Mouse (Mus musculus): ENCODE data around the gene Wdr34. TPM values are rescaled to one million over a fixed set of nuclear protein-coding genes. Genes with fewer than 3 reads are reported as not detected.

The Wdr34 gene
- 40.4 and 41.0 TPM in 2 replicates for polyA plus RNA-seq (2016; fragmentation: Nextera tagmentation; extraction: Ambion mirVana)

DNA sequence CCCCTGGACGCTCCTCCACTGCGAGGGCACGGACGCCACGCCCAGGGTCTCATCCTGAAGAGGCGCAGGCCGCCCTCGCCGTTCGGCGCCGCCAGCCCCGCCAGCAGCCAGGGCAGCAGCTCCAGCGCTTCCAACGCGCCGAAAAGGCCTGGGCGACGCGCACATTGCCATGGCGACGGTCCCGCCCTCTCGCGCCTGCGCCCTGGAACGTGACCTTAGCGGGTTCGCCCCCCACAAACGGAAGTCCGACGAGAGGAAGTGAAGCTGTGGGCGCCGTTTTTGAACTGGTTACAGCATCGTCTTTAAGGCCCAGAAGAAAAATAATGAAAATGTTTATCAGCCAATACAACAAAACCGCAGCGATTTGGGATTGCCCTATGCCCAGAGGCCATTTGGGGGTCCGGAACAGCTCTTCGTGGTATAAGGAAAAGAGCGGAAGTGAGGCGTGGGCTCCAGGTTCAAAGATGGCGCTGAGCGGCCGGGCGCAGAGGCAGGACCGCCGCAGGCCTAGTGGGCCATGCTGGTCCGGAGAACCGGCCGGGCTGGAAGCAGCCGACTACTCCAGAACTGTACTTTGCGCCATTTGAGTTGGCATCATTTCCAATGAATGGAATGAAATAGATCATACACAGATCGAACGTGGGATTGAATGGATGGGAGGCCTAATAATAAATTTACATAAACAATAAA, at the start of gene Wdr34:
Gene Wdr34, minus strand, starts transcription at position 183 of the 690 bp plus-strand sequence.
- Histone ChIP-seq H3K4me1 (peaks cover 5% of the 10 kb centered on the region; the same call in 1 of the 2 replicates), H3K4me2 (replicated peaks) (peak within 1 kb of the TSS; percentile 62), H3K9ac (peak within 1 kb of the TSS; percentile 67), H3K4me3 (peak within 1 kb of the TSS; percentile 62), H3K27me3 (0 out of 2 replicates have a peak, but pooled peaks cover under 1% of the 10 kb centered on the region), H3K36me3 (peaks cover 9% of the 10 kb centered on the region), H3K9me3 (replicated peaks) (no peaks in the 10 kb centered on the region), H3K27ac (peak within 1 kb of the TSS; percentile 95)
- 1% methylated on average over 54 of the region's 54 CpGs for WGBS
- peak; percentile 92 for ATAC-seq (ENCODE audit: low FRiP score)

DNA sequence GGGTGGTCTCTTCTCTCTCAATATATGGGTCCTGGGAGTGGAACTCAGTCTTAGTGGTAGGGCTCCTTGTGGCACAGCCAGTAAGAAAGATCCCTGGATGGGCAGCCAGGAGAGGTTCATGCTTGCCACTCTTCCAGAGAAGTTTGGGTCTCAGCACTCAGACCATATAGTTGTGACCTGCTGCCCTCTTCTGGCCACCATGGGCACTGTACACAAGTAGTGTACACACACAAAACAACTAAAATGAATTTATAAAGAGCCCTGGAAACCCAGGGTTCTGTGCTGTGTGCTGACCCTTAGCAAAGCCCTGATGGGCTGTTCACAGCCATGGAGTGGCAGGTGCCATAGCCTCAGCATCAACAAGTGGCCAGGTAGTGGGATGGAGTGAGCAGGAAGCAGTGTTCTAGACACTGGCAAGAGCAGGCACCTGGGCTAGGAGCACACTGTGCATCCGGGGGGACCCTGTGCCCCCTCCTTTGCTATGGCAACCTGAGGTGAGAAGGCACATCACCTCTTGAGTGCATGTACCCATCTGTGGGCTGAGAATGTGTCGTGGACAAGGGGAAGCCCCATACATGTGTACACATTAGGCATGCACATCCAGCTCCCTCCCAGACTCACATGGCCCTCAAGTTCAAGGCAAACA, 47.3 kb upstream of the Wdr34 start:
- 87% methylated on average over 2 of the region's 2 CpGs for WGBS
- Histone ChIP-seq H3K27ac (no peak overlapping the region), H3K4me1 (peaks cover 18% of the 10 kb centered on the region), H3K4me2 (replicated peaks) (no peak overlapping the region), H3K36me3 (peaks cover 52% of the 10 kb centered on the region), H3K4me3 (no peak overlapping the region), H3K9ac (no peak overlapping the region), H3K27me3 (no peaks in the 10 kb centered on the region), H3K9me3 (replicated peaks) (no peaks in the 10 kb centered on the region)
- no peak for ATAC-seq (ENCODE audit: low FRiP score)

GRCm38 (mm10) chr2:30094208-30094588, 45.5 kb upstream of the Wdr34 start:
- 0 out of 2 replicates have a peak overlapping the region, but pooled peaks have one; percentile 40 for H3K27ac ChIP-seq
- peaks cover 40% of the 10 kb centered on the region for H3K36me3 ChIP-seq
- WGBS, result 2% methylated on average over 13 of the region's 13 CpGs
- H3K9ac ChIP-seq, result peak overlapping the region; percentile 71
- H3K4me1 ChIP-seq, result peaks cover 18% of the 10 kb centered on the region
- H3K9me3 ChIP-seq (replicated peaks), result no peaks in the 10 kb centered on the region
- 0 out of 2 replicates have a peak, but pooled peaks have one; percentile 3 for ATAC-seq (ENCODE audit: low FRiP score)
- H3K27me3 ChIP-seq, result no peaks in the 10 kb centered on the region
- H3K4me3 ChIP-seq, result peak overlapping the region; percentile 58
- H3K4me2 ChIP-seq (replicated peaks), result peak overlapping the region; percentile 76

- peak within 1 kb of the TSS; percentile 76 for H3K4me2 ChIP-seq (replicated peaks)
- peak; percentile 92 for ATAC-seq (ENCODE audit: low FRiP score)
- no peaks in the 10 kb centered on the region for H3K9me3 ChIP-seq (replicated peaks)
- H3K4me3 ChIP-seq, result peak within 1 kb of the TSS; percentile 58
- no peaks in the 10 kb centered on the region for H3K27me3 ChIP-seq
- H3K4me1 ChIP-seq, result peaks cover 18% of the 10 kb centered on the region
- WGBS, result under 1% methylated on average over 50 of the region's 51 CpGs
- peak within 1 kb of the TSS; percentile 71 for H3K9ac ChIP-seq
- H3K27ac ChIP-seq, result 0 out of 2 replicates have a peak within 1 kb of the TSS, but pooled peaks have one; percentile 40
- peaks cover 34% of the 10 kb centered on the region for H3K36me3 ChIP-seq
Observed at GRCm38 (mm10) chr2:30093471-30094207, 45.0 kb upstream of the Wdr34 start, which contains the start of gene Zdhhc12. TSS of gene Zdhhc12 (minus strand) at chr2:30093648.

GRCm38 (mm10) chr2:30092280-30092918, 43.7 kb upstream of the Wdr34 start:
- H3K27ac ChIP-seq, result no peak overlapping the region
- peak overlapping the region; percentile 58 for H3K4me3 ChIP-seq
- ATAC-seq (ENCODE audit: low FRiP score), result no peak
- peak overlapping the region; percentile 76 for H3K4me2 ChIP-seq (replicated peaks)
- H3K4me1 ChIP-seq, result peaks cover 18% of the 10 kb centered on the region
- H3K36me3 ChIP-seq, result peaks cover 25% of the 10 kb centered on the region
- no peaks in the 10 kb centered on the region for H3K9me3 ChIP-seq (replicated peaks)
- no peaks in the 10 kb centered on the region for H3K27me3 ChIP-seq
- WGBS, result 57% methylated on average over 6 of the region's 6 CpGs
- H3K9ac ChIP-seq, result no peak overlapping the region

GRCm38 (mm10) chr2:30091521-30091920, 42.8 kb upstream of the Wdr34 start:
- 96% methylated on average over 12 of the region's 12 CpGs for WGBS
- Histone ChIP-seq H3K36me3 (peaks cover 19% of the 10 kb centered on the region), H3K9me3 (replicated peaks) (no peaks in the 10 kb centered on the region), H3K9ac (no peak overlapping the region; the same call in 1 of the 2 replicates), H3K27me3 (no peaks in the 10 kb centered on the region), H3K4me3 (no peak overlapping the region), H3K4me1 (peaks cover 18% of the 10 kb centered on the region), H3K4me2 (replicated peaks) (no peak overlapping the region), H3K27ac (no peak overlapping the region)
- ATAC-seq (ENCODE audit: low FRiP score), result no peak

DNA sequence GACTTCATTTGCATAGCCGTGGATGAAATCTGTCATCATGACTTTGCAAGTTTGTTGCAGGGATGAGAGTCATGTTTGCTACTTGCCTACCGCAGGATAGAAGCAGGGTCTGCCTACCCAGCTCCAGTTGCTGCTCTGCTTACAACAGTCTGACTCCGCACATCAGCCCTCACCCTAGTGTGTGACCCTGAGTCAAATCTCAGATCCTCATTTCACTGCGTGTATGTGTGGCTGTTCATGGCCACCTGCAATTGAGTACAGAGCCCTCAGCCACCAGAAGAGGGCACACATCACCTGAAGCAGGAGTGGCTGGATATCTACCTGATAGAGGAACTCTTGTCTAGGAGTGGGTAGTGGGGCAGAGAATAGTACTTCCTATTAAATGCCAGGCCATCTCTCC, 38.6 kb upstream of the Wdr34 start:
- Histone ChIP-seq H3K27ac (no peak overlapping the region), H3K36me3 (peaks cover 12% of the 10 kb centered on the region), H3K9ac (no peak overlapping the region), H3K4me3 (no peak overlapping the region), H3K4me1 (peaks cover 12% of the 10 kb centered on the region), H3K9me3 (replicated peaks) (no peaks in the 10 kb centered on the region), H3K27me3 (no peaks in the 10 kb centered on the region), H3K4me2 (replicated peaks) (no peak overlapping the region)
- ATAC-seq (ENCODE audit: low FRiP score), result no peak
- WGBS, result 92% methylated on average over 4 of the region's 4 CpGs

DNA sequence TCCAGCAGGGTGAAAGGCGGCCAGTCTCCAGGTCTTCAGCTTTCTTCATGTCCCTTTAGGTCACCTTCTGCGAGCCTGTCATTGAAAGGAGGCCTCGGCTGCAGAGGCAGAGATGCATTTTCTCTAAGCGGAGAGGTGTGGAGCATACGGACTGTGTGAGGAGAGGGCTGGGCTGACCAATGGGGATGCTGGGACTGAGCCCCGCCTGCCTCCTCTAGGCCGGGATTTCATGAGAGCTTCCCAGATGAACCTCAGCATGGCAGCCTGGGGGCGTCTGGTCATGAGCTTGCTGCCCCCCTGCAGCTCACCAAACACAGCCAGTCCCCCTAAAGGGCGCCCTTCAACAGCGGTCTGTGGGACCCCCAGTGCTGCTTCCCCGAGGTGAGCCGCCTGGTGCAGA, 36.0 kb upstream of the Wdr34 start:
- peak; percentile 80 for ATAC-seq (ENCODE audit: low FRiP score)
- Histone ChIP-seq H3K36me3 (no peaks in the 10 kb centered on the region; the same call in 1 of the 2 replicates), H3K4me2 (replicated peaks) (peak overlapping the region; percentile 46), H3K9me3 (replicated peaks) (no peaks in the 10 kb centered on the region), H3K27ac (no peak overlapping the region), H3K4me1 (peaks cover 11% of the 10 kb centered on the region), H3K9ac (peak overlapping the region; percentile 35), H3K27me3 (no peaks in the 10 kb centered on the region), H3K4me3 (peak overlapping the region; percentile 18)
- 8% methylated on average over 12 of the region's 12 CpGs for WGBS

GRCm38 (mm10) chr2:30084113-30084512, 35.4 kb upstream of the Wdr34 start:
- no peaks in the 10 kb centered on the region; the same call in 1 of the 2 replicates for H3K36me3 ChIP-seq
- 0 out of 2 replicates have a peak overlapping the region, but pooled peaks have one; percentile 18 for H3K4me3 ChIP-seq
- H3K4me2 ChIP-seq (replicated peaks), result peak overlapping the region; percentile 46
- H3K4me1 ChIP-seq, result peaks cover 11% of the 10 kb centered on the region
- 47% methylated on average over 5 of the region's 5 CpGs for WGBS
- H3K27me3 ChIP-seq, result no peaks in the 10 kb centered on the region
- H3K9ac ChIP-seq, result 0 out of 2 replicates have a peak overlapping the region, but pooled peaks have one; percentile 35
- no peak overlapping the region for H3K27ac ChIP-seq
- no peaks in the 10 kb centered on the region for H3K9me3 ChIP-seq (replicated peaks)
- ATAC-seq (ENCODE audit: low FRiP score), result no peak

DNA sequence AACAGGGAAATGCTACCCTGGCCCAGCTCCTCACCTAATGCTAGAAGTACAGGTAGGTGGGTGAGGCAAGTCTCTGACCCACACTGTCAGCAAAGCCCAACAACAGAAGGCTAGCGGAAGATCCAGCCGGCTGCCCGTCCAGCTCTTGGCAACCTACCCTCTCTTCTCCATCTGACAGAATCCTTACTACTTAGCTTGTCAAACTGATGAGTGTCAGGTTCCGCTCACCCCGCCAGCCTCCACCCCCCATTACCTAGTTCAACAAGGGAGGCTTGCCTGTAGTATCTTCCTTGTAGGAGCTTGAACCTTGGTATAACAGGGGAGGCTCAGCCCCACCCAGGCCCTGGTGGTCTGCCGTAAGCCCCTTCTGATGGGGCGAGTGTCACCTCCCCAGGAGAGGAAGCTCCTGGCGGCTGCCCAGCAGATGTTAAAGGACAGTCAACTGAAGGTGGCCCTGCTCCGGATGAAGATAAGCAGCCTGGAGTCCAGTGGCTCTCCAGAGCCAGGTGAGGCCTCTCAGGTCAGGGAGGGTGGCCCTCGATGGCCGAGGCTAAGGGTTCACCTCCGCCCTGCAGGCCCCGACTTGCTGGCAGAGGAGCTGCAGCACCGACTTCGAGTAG, 31.6 kb upstream of the Wdr34 start:
- 89% methylated on average over 15 of the region's 15 CpGs for WGBS

DNA sequence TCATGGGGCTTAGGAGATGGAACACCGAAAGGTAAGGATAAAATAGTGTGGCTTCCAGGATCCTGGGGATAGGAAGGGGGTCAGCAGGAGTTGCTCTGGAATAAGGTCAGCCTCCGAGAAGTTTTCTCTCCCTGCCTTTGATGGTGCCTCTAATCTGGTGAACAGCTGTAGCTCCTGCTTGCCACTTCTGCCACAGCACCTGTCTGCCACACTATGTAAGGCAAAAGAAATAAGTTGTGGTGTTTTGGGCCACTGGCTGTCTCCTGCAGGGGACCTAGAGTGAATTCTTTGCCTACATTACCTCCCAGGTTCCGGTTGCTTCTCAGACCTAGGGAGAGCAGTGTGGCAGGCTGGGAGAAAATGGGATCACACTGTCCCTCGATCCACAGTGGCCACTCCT, 30.1 kb upstream of the Wdr34 start:
- Histone ChIP-seq H3K9ac (peak overlapping the region; percentile 23; the same call in 1 of the 2 replicates), H3K9me3 (replicated peaks) (no peaks in the 10 kb centered on the region), H3K27ac (0 out of 2 replicates have a peak overlapping the region, but pooled peaks have one; percentile 50), H3K36me3 (no peaks in the 10 kb centered on the region), H3K27me3 (no peaks in the 10 kb centered on the region), H3K4me1 (peaks cover 17% of the 10 kb centered on the region), H3K4me3 (no peak overlapping the region), H3K4me2 (replicated peaks) (peak overlapping the region; percentile 78)
- no peak for ATAC-seq (ENCODE audit: low FRiP score)
- whole genome bisulfite sequencing, result 76% methylated on average over 4 of the region's 4 CpGs

More for the DNA sequence above, 31.6 kb upstream of the Wdr34 start:
- Histone ChIP-seq H3K9me3 (replicated peaks) (no peaks in the 10 kb centered on the region), H3K27me3 (no peaks in the 10 kb centered on the region), H3K4me3 (no peak overlapping the region), H3K27ac (no peak overlapping the region), H3K4me1 (peaks cover 28% of the 10 kb centered on the region), H3K4me2 (replicated peaks) (no peak overlapping the region), H3K9ac (no peak overlapping the region), H3K36me3 (no peaks in the 10 kb centered on the region)
- no peak for ATAC-seq (ENCODE audit: low FRiP score)
